Comparison of ENCODE assay signal across 21 mouse cellular contexts in the genomic region with DNA sequence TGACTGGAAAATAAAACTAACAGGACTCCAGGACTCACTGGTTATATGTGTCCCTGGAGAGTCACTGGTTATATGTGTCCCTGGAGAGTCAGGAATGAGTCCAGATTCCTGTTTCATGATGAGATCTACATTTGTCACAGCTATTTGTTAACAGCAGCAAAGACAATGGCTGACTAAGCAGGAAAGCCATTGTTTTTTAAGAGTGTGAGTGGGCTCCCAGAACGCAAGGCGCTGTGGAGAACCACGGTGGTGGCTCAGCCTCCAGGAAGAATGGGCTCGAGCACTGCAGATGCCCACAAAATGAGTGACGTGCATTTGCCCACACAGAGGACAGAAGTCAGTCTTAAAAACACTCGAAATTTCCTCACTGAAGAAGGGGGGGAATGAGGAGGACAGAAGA. TPM values are rescaled to one million over a fixed set of nuclear protein-coding genes. Genes with fewer than 3 reads are reported as not detected.
A peak's percentile ranks its signal among the peaks of the same experiment; 100 is the strongest.
DNase-seq lines count a peak whose midpoint lies in the region; ATAC-seq and TF ChIP-seq lines count a peak whose summit lies in the region.
"Had no signal": no experiment of that assay in that cellular context is flagged by ENCODE, and none has a peak within 500 bp of the region (broad histone marks: within the 10 kb centered on the region; RNA-seq: fewer than 3 reads in every experiment).

No protein-coding gene starts in this region.

- peak; percentile 24; the same call in 1 of the 2 replicates for ATAC-seq in lung, embryonic 14.5 days (ENCODE audit: insufficient read depth)
- ATAC-seq: forebrain, embryonic 13.5 days had no signal

- DNase-seq in heart, adult 9 months (ENCODE audit: low spot score in 2 of 2), result peak; percentile 8 to 47
- no peak for DNase-seq in heart, embryonic 10.5 days (ENCODE audit: low spot score)
- DNase-seq in lung, embryonic 14.5 days, result no peak
- DNase-seq in lung, adult 2 months, result no peak
- no peak for DNase-seq in ES-E14 (ENCODE audit: low read depth, low spot score)
- DNase-seq in brain, adult 2 months (ENCODE audit: low read depth, low spot score), result peak; percentile 10
- DNase-seq in layer of hippocampus, postnatal 25 days (ENCODE audit: extremely low spot score in 1 of 2, low spot score in 1 of 2), result no peak
- DNase-seq: cerebellum, adult 9-11 months; gastrocnemius, postnatal 25 days; lung, postnatal 10 days; right cerebral cortex, postnatal 14 days; thymus, adult 18-20 months; thymus, postnatal 4 days had no signal

- TF ChIP-seq POLR2A in lung, adult 2 months (IDR thresholded peaks at IDR 0.05; ENCODE audit: borderline replicate concordance, extremely low read depth, low read depth, low read length), result no peak

- peaks cover 58% of the 10 kb centered on the region for H3K27me3 ChIP-seq in heart, embryonic 10.5 days (ENCODE audit: insufficient read depth, poor library complexity, severe bottlenecking)
- H3K27me3 ChIP-seq in lung, embryonic 14.5 days (ENCODE audit: insufficient read depth, low read length), result no peaks in the 10 kb centered on the region
- H3K27me3 ChIP-seq: embryonic facial prominence, embryonic 12.5 days; forebrain, embryonic 13.5 days; limb, embryonic 13.5 days; neural tube, embryonic 12.5 days; stomach, embryonic 15.5 days had no signal

- WGBS in heart, embryonic 10.5 days, result 60% methylated on average over 6 of the region's 6 CpGs
- WGBS in lung, embryonic 14.5 days, result 71% methylated on average over 6 of the region's 6 CpGs
- WGBS in lung, adult 2 months, result 40% methylated on average over 6 of the region's 6 CpGs

- H3K9me3 ChIP-seq in heart, embryonic 10.5 days, result no peaks in the 10 kb centered on the region
- H3K9me3 ChIP-seq in lung, embryonic 14.5 days (ENCODE audit: low read depth, low read length), result no peaks in the 10 kb centered on the region
- no peaks in the 10 kb centered on the region for H3K9me3 ChIP-seq in ES-E14 (ENCODE audit: control insufficient read depth, insufficient read depth, low read depth, low read length)
- H3K9me3 ChIP-seq: embryonic facial prominence, embryonic 12.5 days; forebrain, embryonic 13.5 days; limb, embryonic 13.5 days; midbrain, embryonic 10.5 days; neural tube, embryonic 12.5 days; stomach, embryonic 15.5 days had no signal

- H3K9ac ChIP-seq in lung, embryonic 14.5 days, result no peak overlapping the region
- H3K9ac ChIP-seq in ES-E14 (ENCODE audit: insufficient read depth, low read depth, low read length, poor library complexity, severe bottlenecking), result no peak overlapping the region
- H3K9ac ChIP-seq: embryonic facial prominence, embryonic 12.5 days; forebrain, embryonic 13.5 days; limb, embryonic 13.5 days; liver, embryonic 14.5 days; neural tube, embryonic 12.5 days; stomach, embryonic 15.5 days had no signal

- no peak overlapping the region for H3K4me3 ChIP-seq in heart, embryonic 10.5 days
- no peak overlapping the region for H3K4me3 ChIP-seq in lung, embryonic 14.5 days (ENCODE audit: low read depth, low read length)
- H3K4me3 ChIP-seq in lung, adult 2 months (replicated peaks; ENCODE audit: extremely low read depth, low read depth, low read length), result no peak overlapping the region
- no peak overlapping the region for H3K4me3 ChIP-seq in ES-E14 (ENCODE audit: insufficient read depth in 1 of 2, low read depth in 1 of 2, low read length in 2 of 2, poor library complexity in 1 of 2, severe bottlenecking in 1 of 2)
- H3K4me3 ChIP-seq: embryonic facial prominence, embryonic 12.5 days; erythroblast, embryonic 14.5 days; forebrain, embryonic 13.5 days; limb, embryonic 13.5 days; midbrain, embryonic 10.5 days; neural tube, embryonic 12.5 days; stomach, embryonic 15.5 days had no signal

- no peaks in the 10 kb centered on the region for H3K36me3 ChIP-seq in heart, embryonic 10.5 days
- no peaks in the 10 kb centered on the region for H3K36me3 ChIP-seq in lung, embryonic 14.5 days (ENCODE audit: insufficient read depth)
- H3K36me3 ChIP-seq in ES-E14 (ENCODE audit: control insufficient read depth, insufficient read depth, low read length, poor library complexity, severe bottlenecking), result no peaks in the 10 kb centered on the region
- H3K36me3 ChIP-seq: embryonic facial prominence, embryonic 12.5 days; limb, embryonic 13.5 days; midbrain, embryonic 10.5 days; neural tube, embryonic 12.5 days; stomach, embryonic 15.5 days had no signal

- in situ Hi-C loops in ES-E14 (cut with MboI; ENCODE audit: low sequenced_read_pairs in 2 of 2, unreplicated experiment in 2 of 2), result no loop called here

- no peak for TF ChIP-seq CTCF in lung, embryonic 14.5 days (IDR thresholded peaks at IDR 0.05; ENCODE audit: low read depth)
- TF ChIP-seq CTCF in lung, adult 2 months (IDR thresholded peaks at IDR 0.05; ENCODE audit: insufficient read depth, low read length), result no peak

- no peak overlapping the region for H3K4me2 ChIP-seq in lung, embryonic 14.5 days
- H3K4me2 ChIP-seq: embryonic facial prominence, embryonic 12.5 days; forebrain, embryonic 13.5 days; limb, embryonic 13.5 days; neural tube, embryonic 12.5 days; stomach, embryonic 15.5 days had no signal

- no peaks in the 10 kb centered on the region for H3K4me1 ChIP-seq in heart, embryonic 10.5 days
- no peaks in the 10 kb centered on the region for H3K4me1 ChIP-seq in lung, embryonic 14.5 days (ENCODE audit: insufficient read depth)
- H3K4me1 ChIP-seq in lung, adult 2 months (ENCODE audit: control insufficient read depth, insufficient read depth, low read length), result no peaks in the 10 kb centered on the region
- H3K4me1 ChIP-seq in ES-E14 (ENCODE audit: control insufficient read depth in 2 of 2, insufficient read depth in 2 of 2, low read length in 2 of 2, poor library complexity in 1 of 2), result no peaks in the 10 kb centered on the region
- H3K4me1 ChIP-seq: embryonic facial prominence, embryonic 12.5 days; forebrain, embryonic 13.5 days; limb, embryonic 13.5 days; midbrain, embryonic 10.5 days; neural tube, embryonic 12.5 days; stomach, embryonic 15.5 days had no signal

- no peak overlapping the region for H3K27ac ChIP-seq in heart, embryonic 10.5 days
- H3K27ac ChIP-seq in lung, embryonic 14.5 days (ENCODE audit: low read depth), result no peak overlapping the region
- H3K27ac ChIP-seq in ES-E14 (ENCODE audit: insufficient read depth, low read depth, low read length, poor library complexity, severe bottlenecking), result peak overlapping the region; percentile 50; the same call in 1 of the 2 replicates
- H3K27ac ChIP-seq: embryonic facial prominence, embryonic 12.5 days; forebrain, embryonic 13.5 days; limb, embryonic 13.5 days; liver, embryonic 14.5 days; midbrain, embryonic 10.5 days; neural tube, embryonic 12.5 days; stomach, embryonic 15.5 days had no signal

TF ChIP-seq in ES-E14, 5 proteins besides CTCF, POLR2A, EP300 and RAD21:
- TF ChIP-seq MAFK (IDR thresholded peaks at IDR 0.05; ENCODE audit: insufficient read depth, low read depth, low read length), result no peak
- TF ChIP-seq ZC3H11A (IDR thresholded peaks at IDR 0.05; ENCODE audit: borderline replicate concordance, low read depth, low read length), result no peak
- no peak for TF ChIP-seq CHD2 (IDR thresholded peaks at IDR 0.05; ENCODE audit: low read depth, low read length)
- no peak for TF ChIP-seq ZNF384 (IDR thresholded peaks at IDR 0.05; ENCODE audit: low read depth, low read length)
- TF ChIP-seq HCFC1 (IDR thresholded peaks at IDR 0.05; ENCODE audit: borderline replicate concordance, insufficient read depth, low read length), result no peak

RNA-seq across cellular contexts. Expression of gene Ogt, which starts 19.5 kb away (rescaled TPM):
- polyA plus RNA-seq in heart, embryonic 10.5 days (2016; fragmentation: Nextera tagmentation; extraction: Ambion mirVana), result 98.4 and 117 TPM in 2 replicates
- 183 TPM in 2 replicates for polyA plus RNA-seq in lung, embryonic 14.5 days (2014; fragmentation: Nextera tagmentation; extraction: Ambion mirVana)
- polyA plus RNA-seq in lung, adult 2 months (2012; rRNA removed), result 59.0 and 107 TPM in 2 replicates
- total RNA-seq in ES-E14 (2012; rRNA removed), result 76.5 and 99.5 TPM in 2 replicates
- 100 to 1,000 TPM; 180 to 235 TPM for total RNA-seq in layer of hippocampus, postnatal 25 days (2021)

Comparison
In these comparisons a context has a peak if more than half of its experiments do, and no peak if none do; other contexts are left out.
1. DNase-seq: peak in heart, adult 9 months (2 of 2) and brain, adult 2 months (single experiment); none in heart, embryonic 10.5 days (single experiment), lung, embryonic 14.5 days (single experiment), lung, adult 2 months (single experiment), ES-E14 (single experiment) and layer of hippocampus, postnatal 25 days (0 of 2).